Mouse (Mus musculus): ENCODE data around the gene Eps8.

Eps8 gene

DNA sequence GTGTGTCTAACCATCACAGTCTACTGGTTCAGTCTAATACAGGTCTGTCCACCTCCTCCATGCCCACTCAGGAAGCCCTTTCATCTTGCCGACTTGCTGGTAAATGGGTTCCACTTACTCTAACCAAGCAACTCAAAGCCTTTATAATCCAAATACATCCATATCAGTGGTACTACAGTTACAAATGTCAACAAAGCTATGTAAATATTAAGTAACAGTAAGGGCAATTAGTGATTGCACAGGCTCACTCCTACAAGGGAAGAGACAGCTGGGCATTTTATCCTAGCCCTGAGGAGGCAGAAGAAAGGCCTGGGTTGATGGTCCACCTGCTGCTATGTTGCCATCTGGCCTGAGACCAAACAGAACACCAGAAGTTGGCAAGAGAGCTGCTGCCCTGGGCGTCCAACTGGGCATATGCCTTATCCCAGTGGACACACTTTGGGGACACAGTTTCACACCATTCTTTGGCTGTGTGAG, 42.6 kb downstream of the Eps8 start:
- peak; percentile 80 for DNase-seq (ENCODE audit: low spot score)

DNA sequence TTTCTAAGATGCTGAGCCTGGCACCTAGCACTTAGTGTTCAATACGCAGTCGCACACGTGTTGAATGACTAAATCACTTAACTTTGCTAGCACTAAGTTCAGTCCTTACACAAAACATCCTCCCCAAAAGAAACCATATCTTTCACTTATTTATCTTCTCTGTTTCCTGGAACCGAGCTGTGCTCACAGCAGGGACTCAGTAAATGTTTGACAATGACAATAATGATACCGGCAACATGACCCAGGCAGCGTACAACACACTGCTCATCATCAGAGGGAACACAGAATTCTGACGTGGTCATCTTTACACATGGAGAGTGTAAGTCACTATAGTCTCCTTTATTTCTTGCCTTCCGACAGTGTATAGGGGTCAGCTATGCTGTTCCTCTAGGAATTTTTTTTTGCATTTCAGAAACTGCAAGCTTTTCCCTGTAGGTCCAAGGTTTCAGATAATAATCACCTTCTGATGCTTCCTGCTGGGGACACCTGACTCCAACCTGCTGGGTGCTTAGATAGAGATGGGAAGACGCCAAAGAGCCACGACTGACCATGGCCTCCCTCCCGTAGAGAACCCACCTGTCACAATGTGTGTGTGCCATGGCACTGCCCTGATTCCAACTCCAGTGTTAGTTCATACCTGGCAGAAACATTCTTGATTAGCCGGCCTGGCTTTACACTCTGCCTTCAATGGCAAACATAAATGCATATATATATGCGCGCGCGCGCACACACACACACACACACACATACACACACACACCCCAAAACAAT, 46.3 kb downstream of the Eps8 start:
- DNase-seq (ENCODE audit: low spot score): no peak

DNA sequence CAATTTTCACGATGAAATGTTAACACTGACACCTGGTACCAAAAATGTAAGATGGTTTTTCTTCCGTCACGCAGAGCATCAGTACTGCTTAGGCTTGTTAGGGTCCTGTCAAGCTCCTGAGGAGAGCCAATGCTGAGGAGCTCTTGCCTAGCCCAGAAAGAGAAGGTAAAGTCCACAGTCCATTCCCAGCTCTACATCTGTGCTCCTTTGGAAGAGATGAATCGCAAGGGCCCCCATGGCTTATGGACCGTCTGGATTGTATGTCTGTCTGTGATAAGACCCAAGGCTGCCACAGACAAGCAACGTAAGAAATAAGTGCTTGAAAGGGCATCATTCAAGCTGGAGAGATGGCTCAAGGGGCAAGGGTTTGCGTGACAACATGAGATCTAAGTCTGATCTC, 48.1 kb downstream of the Eps8 start:
- DNase-seq (ENCODE audit: low spot score): no peak

DNA sequence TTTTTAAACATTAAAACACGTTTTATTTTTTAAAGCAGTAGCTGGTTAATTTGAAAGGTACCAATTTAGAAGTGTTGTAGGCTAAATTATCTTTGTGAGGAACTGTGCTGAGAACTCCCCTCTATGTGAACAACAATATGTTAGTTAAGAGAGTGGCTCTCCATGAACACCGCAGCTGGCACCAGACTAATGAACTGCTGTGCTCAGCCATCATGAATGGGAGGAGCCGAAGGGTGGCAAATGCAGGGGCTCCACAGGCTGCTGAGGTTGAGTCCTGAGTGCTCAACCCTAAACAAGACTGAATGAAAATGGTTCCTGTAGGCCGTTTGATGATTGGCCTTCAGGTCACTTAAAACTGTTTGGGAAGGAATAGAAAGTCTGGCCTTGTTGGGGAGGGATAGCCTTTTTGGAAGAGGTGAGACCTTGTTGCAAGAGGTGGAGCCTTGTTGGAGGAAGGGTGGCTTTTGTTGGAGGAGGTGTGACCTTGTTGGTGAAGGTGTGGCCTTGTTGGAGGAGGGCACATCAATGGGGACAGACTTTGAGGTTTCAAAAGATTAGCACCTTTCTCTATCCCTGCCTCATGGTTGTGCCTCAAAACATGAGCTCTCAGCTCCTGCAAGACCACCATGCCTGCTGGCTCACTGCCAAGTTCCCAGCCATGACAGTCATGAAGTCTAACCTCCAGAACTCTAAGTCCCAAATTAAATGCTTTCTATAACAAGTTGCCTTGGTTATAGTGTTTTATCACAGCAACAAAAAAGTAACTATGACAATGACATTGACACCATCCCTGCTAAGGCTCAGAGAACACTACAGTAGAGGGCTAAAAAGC, 50.0 kb downstream of the Eps8 start:
- no peak for DNase-seq (ENCODE audit: low spot score)

DNA sequence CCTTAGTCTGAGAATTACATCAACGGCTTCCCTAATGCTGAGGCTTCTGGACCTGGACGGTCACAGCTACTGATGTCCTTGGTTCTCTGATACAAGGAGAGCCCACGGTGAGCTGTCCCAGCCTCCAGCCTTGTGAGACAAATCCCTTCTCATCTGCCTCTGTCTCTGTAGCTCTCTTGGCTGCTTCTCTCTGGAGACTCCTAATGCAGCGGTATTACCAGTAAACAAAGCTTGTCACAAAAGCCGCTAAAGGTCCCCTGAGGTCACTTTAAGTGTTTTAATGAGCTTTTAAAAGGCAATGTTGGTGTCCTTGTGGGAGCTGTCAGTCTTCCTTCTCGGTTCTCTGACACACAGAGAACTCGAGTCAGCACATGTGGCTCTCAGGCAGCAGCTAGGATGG, 56.4 kb downstream of the Eps8 start:
- DNase-seq (ENCODE audit: low spot score): no peak

DNA sequence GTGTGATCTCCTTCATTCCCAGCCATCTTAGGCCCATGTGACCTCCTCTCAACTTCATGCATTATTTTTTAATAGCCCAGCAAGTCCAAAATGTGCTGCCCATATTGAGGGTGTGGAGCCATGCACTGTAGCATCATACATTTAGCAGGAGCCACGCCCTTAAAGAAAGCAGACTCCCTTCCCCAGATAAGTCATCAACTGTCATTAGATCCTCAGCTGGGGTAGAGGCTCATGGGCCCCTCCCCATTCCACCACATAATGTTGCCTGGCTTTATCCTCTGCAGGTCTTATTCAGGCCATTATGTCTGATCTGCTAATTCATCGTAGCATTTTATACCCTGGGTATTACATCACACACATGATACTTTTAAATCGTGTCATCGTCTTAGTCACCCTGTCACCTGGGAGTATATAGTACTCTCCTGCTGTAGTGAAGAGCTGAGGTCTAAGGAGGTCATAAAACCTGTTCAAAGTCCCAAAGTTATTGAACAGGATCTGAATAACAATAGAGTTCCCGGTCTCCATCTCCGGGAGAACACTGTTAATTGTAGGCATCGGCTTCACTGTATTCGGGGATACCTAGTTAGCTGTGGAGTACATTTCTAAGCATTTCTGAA, 57.1 kb downstream of the Eps8 start:
- DNase-seq (ENCODE audit: low spot score): no peak

DNA sequence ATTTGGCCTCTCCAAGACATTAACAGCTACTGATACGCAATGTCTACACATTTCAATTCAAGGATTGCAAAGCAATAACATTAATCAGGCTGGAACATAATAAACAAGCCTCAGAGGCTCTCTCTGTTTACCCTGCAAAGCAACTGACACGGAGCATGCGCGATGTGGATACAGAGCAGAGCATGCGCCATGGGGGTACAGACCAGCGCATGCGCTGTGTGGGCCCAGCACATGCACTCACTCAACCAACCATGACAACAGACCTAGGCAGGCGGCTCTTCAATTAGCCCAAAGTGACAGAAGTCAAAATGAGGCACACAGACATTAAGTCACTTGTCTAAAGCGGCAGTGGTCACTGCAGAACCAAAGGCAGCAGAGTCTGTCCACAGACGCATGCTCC, 62.1 kb downstream of the Eps8 start:
- DNase-seq (ENCODE audit: low spot score): no peak

DNA sequence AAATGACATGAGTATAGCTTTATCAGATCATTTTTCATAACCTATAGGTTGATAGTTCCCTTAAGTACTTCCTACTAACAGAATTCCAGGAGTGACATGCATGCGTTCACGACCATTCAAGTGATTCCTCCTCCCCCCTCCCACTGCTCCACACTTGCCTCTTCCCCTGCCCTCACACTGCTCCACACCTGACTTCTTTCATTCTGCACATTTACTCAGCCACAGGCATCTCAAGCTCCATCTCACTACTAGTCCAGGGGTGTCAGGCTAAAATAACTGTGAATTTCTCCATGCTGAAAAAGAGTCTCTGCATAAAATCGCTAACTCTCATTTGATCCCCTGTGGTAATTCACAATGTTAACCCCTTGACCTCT, 65.4 kb downstream of the Eps8 start:
- no peak for DNase-seq (ENCODE audit: low spot score)

DNA sequence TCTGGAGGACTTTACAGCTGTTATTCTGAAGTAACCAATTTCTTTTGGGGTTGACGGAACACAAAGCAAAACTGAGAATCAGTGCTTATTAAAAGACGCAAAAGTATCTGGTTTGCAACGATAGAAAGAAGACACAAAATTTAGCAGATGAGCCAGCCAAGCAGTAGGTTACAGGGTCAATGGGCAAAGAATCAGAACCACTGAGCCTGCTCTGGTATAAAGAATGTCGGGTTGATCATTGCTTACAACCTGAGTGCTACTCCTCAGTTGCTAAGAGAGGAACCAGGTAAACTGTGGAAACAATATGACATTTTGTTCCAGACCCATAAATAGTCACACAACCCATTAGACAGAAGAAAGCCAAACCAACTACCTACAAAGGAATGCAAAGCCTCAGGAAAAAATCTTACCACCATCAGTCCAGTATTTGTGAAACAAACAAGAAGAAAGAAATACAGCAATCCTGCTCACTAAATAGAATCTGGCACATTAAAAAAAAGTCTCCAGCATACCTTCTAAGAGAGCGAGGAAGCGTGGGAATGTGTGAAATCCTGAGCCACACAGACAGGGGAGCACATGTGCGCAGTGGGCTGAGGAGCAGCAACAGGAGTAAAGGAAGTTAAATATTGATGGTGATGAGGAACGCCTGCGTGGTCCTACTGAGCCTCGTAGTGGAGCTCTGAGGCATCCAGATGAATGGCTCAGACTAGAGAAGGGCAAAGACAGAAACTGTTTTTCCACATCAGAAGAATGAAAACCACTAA, 66.0 kb downstream of the Eps8 start:
- no peak for DNase-seq (ENCODE audit: low spot score)

DNA sequence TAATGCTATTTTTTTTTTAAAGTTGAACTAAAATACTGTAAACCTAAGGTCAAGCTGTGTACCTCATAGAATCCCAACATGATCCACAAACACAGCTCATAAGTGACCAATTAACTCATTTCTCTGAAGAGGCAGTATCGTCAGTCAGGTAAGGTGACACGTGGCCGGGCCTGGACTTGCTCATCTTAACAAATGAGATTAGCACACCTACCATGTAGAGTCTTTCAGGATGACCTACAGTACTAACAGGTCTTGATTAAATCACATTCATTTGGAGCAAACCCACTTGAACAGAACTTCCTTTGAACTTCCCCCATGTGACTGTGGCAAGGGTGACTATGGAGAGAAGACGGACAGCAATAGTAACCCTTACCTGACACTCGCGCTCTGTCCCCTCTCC, 66.8 kb downstream of the Eps8 start:
- DNase-seq (ENCODE audit: low spot score): no peak

DNA sequence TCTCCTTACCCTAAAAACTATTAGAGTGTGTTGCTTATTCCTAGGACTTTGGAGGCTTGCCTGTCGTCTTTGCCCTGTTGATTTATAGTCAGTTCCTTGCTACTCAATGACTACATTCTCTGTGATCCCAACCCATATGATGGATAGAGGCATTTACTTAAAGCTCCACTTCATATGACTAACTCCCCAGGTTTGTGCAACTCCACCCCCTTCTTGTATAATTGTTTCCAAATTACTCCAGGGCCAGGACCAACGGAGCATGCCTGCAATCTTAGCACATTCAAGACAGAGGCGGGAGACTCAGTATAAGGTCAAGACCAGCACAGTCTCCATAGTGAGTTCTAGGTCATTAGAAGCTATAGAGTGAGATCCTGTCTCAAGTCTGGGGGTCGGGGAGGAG, 69.4 kb downstream of the Eps8 start:
- no peak for DNase-seq (ENCODE audit: low spot score)

DNA sequence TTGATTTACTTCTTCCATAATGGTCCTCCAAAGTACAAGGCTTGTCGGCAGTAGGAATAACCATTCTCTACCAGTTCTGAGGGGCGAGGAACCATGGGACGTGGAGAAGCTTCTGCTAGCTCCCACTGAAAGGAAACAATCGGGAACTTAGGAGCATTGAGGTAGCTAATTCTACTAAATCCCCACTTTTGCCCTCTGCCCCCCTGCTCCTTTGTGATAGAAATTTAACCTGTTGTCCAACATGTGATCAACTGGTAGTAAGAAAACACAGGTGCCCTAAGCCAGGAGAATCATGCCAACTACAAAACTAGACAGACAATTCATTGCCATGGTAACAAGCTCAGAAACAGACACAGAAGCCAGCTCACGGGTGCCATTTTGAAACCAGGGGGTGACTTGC, 71.6 kb downstream of the Eps8 start:
- DNase-seq (ENCODE audit: low spot score): no peak

DNA sequence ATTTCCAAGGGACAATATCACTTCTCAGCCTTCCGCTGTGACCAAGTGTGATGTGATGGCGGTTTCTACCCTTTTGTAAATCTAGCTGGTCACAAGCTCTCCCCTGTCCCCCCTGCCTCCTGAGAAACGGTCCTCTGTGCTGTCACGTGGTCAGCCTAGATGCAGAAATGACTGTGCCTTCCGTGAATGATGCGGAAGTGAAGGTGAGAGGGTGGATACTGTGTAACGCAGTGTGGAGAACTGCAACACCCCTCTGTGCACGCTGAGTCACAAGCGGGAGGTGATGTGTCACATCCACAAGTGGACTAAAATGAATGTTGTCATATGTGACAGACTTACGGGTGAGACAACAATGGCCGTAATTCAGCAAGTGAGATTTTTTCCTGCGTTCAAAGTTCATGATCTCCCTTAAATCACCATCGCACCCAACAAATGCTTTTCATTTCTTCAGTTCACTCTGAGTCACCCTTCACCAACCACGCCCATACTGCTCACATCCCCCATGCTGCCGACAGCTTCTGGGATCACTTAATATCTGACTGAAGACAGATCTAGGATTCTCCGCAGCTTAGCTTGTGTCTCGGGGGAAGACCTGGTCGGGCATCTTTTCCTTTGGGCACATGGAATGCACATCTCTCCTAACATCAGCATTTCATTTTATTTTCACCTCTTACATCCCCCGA, 72.3 kb downstream of the Eps8 start:
- no peak for DNase-seq (ENCODE audit: low spot score)

DNA sequence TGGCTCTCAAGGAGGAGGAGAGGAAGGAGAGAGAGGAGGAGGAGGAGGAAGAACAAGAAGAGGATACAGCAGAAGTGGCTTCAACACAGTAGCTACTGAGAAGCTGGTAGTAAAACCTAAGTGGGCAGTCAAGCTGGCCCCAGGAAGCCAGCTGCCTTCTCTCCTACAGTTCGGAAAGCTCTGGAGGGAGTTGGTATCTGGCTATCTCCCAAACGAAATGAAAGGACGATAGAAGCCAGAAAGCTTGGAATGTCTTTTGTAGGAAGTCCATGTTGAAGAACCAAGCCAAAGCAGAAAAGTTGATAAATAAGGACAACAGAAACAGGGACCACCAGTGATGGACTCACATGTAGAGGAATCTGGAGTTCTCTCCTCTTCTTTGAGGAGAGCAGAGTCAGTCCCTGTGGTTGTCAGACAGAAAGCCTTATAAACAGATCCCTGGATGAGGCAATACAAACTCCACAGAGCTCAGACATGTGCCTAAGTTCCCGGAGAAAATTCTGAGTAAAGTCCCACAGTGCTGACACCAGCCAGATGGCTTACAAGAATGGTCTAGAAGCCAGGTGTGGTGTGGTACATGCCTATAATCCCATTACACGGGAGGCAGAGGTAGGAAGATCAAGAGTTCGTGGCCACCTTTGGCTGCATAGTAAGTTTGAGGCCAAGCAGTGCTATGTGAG, 73.2 kb downstream of the Eps8 start:
- DNase-seq (ENCODE audit: low spot score): no peak

DNA sequence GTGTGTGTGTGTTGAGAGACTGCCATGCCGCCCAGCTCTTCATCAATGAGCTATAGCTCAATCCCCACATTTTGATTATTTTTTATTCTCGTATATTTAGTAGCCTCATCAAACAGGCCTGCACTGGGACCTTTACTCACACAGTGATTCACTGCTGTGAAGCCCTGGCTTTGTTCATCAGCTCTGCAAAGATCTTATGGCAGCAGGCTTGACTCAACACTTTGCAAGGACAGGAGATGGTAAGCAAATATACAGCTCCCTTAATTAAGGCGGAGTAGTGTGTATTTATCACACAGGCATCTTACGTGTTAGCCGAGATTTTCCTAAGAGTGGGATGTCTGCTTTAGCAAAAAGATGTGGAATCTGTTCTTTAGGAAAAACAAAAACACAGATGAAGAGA, 74.2 kb downstream of the Eps8 start:
- DNase-seq (ENCODE audit: low spot score): no peak

DNA sequence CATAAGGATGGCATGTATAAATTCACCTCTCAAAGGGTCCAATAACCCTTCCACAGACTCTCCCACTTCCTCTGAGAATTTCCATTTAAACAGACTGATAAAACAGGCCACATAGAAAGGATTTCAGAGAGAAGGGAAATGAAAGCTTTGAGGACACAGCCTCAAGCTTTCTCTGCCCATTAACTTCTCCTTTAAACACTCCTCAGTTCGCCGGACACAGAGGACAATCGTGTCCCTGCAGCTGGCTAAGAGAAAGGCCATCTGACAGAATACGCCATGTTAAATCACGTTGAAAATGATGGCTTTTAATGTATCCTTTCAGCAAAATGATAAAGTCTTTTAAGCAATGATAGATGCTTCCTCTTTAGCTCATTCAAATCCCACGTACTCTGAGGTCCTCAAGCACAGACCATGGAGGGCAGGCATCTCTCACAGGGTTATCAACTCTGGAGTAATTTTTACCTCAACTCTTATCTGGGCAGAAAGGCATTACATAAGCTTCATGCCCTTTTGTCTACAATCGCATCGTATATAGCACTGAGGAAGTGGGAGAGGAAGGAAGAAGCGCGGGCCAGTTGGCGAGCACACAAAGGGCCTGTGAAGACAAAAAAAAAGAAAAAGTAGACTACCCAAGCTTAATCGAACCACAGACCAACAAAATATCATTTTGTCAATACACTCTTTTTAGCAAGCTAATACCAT, 77.9 kb downstream of the Eps8 start:
- no peak for DNase-seq (ENCODE audit: low spot score)

DNA sequence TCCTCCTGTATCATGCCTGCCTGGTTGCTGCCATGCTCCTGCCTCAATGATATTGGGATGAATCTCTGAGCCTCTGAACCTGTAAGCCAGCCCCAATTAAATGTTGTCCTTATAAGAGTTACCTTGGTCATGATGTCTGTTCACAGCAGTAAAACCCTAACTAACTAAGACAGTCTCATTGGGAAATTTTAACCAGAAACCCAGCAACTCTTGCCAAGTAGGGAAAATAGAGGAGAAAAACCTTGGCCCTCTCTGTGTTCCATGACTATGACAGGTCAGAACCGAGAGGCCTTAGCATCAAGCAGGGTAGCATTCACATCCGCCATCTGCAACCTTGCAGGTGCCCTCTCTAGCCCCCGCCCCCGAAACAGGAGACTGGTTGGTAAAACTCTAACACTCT, 78.6 kb downstream of the Eps8 start:
- DNase-seq (ENCODE audit: low spot score): no peak

DNA sequence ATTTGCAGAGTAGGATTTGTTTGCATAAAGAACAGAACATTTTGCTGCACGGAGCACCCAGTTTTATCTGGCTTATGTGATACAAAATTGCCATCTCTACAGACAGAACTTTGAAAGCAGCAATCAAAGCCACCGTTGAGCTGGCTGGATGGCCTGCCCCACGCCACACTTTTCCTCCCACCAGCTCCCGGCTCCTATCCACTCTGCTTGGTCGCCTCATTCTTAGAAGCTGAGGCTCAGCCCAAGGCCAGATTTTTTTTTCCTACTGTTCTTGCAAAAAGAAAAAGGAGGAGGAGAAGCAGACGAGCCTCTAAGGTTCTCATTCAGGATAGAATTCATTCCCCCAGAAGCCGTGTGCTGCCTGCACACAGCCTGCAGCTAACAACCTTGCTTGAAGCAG, 80.8 kb downstream of the Eps8 start:
- DNase-seq (ENCODE audit: low spot score): no peak

DNA sequence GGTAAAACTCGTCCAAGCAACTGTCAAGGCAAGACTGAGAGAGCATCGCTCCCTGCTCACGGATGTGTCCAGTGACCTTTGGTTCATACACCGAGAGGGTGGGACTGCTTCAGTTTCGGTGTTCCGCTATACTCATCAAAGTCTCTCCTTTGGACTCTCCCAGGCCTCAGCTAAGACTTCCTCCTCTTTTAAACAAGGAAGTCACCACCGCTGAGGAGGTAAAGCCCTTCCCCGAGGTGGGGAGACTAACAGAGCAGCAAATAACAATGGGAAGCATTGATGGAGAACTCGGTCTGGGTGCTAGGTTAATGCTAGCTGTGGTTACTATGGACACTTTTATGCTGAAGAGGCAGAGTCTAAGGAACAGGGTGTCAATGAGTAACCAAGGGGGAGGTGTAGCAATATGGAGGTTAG, 84.0 kb downstream of the Eps8 start:
- no peak for DNase-seq (ENCODE audit: low spot score)

DNA sequence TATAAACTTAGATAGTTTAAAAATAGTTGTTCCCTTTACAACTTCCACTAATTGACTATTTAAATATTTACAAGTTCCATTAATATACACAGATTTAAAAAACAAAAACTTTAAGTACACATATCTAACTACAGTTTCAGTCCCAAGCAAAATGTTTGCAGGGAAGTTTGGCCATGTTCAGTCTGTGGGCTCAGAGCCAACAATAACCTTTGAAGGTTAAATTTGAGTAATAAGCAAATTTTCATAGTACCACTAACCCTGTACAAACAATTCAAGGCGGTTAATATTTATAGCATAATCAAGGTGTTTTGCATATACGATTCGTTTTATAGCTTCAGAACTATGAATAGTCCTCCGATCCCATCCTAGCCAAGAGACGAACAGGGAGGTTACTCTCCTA, 84.7 kb downstream of the Eps8 start:
- DNase-seq (ENCODE audit: low spot score): no peak

DNA sequence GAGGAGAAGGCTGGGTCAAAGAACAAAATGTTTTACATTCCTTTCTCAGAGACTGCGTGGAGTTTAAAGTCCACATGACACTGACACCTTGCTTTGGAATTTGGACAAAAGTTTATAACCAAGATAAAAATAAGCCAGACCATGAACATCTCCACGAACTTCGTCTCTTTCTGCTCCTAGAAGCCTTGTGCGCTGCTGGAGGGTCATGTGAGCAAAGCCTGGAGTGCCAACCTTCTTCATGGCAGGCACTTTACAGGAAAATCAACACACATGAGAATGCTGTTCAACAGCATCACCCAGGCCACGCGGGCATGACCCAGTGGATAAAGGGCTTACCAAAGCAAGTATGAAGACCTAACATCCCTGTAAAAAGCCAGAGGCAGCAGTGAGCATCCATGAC, 85.6 kb downstream of the Eps8 start:
- peak; percentile 28 for DNase-seq (ENCODE audit: low spot score)

All from lung, postnatal 25 days (tissue).